Mouse (Mus musculus) embryonic facial prominence, embryonic 15.5 days (tissue): ENCODE measurements around the gene Aire. TPM values are rescaled to one million over a fixed set of nuclear protein-coding genes. Genes with fewer than 3 reads are reported as not detected.

Experiments used
- ATAC-seq: fragments of 200-750 bp; cut with Nextera tagmentation; 2 replicates; pipeline ENCODE4 v1.8.0; 2017; ENCODE audit warnings: low read depth, moderate TSS enrichment; ENCODE audit not compliant: insufficient number of reproducible peaks, low FRiP score, low TSS enrichment
- H3K27ac ChIP-seq: fragments of 300-500 bp; sonication (generic); replicated peaks from 2 replicates; pipeline ENCODE4 v1.5.1; 2015; ENCODE audit warnings: mild to moderate bottlenecking, inconsistent platforms
- H3K27me3 ChIP-seq: fragments of 300-500 bp; sonication (generic); 2 replicates; pipeline ENCODE4 v1.6.1; 2015; ENCODE audit warnings: inconsistent platforms
- H3K36me3 ChIP-seq: fragments of 300-500 bp; sonication (generic); 2 replicates; pipeline ENCODE4 v1.6.1; 2015; ENCODE audit warnings: mild to moderate bottlenecking, inconsistent platforms
- H3K4me1 ChIP-seq: fragments of 300-500 bp; sonication (generic); 2 replicates; pipeline ENCODE4 v1.6.1; 2015; ENCODE audit warnings: inconsistent platforms
- H3K4me2 ChIP-seq: fragments of 300-500 bp; sonication (generic); replicated peaks from 2 replicates; pipeline ENCODE4 v1.6.1; 2015; ENCODE audit warnings: mild to moderate bottlenecking, inconsistent platforms
- H3K4me3 ChIP-seq: fragments of 300-500 bp; sonication (generic); replicated peaks from 2 replicates; pipeline ENCODE4 v1.5.1; 2015; ENCODE audit warnings: mild to moderate bottlenecking, inconsistent platforms
- H3K9ac ChIP-seq: fragments of 300-500 bp; sonication (generic); 2 replicates; pipeline ENCODE4 v1.6.1; 2015; ENCODE audit warnings: inconsistent platforms
- H3K9me3 ChIP-seq: fragments of 300-500 bp; sonication (generic); replicated peaks from 2 replicates; pipeline ENCODE4 v1.6.1; 2016; ENCODE audit warnings: inconsistent platforms
- WGBS: fragments of 180-500 bp; shearing (Covaris S2); methylation state at CpG from one replicate; pipeline ENCODE4 v1.1.7; 2015; 5-methylcytosine and 5-hydroxymethylcytosine counted together
- polyA plus RNA-seq: library from polyadenylated mRNA; unstranded; fragments of >200 nt; fragmentation: Nextera tagmentation; extraction: Ambion mirVana; gene quantifications from 2 replicates; pipeline ENCODE4 v1.2.1, GENCODE M21; 2015

Aire gene
- 0.30 and 0.31 TPM in 2 replicates for polyA plus RNA-seq

DNA sequence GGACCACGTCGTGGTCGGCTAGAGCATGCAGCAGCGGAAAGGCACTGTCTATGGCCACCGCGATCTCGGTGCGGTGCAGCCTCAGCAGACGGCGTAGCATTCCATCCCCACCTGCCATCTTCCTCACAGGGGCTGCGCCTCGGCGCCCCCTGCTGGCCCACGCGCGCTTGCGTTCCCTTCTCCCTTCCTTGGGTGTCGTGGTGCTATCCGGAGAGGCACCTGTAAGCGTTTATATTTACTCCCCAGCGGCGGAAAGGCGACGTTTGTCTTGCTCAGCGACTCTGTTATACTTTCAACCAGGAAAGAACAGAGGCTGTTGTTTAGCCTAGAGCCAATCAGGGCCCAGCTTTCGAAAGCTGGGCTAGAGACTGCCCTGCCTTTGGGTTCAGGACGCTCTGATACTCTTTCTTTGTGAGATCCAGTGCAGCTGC is at the start of gene Aire:
Aire (minus strand) TSS at position 205 of the 431 bp plus-strand sequence.
- no peak within 1 kb of the TSS for H3K27ac ChIP-seq
- no peak for ATAC-seq
- peaks cover 15% of the 10 kb centered on the region for H3K4me1 ChIP-seq
- peak within 1 kb of the TSS; percentile 18 for H3K4me3 ChIP-seq
- WGBS = 4% methylated on average over 27 of the region's 27 CpGs
- no peak within 1 kb of the TSS; the same call in 1 of the 2 replicates for H3K9ac ChIP-seq
- no peaks in the 10 kb centered on the region for H3K27me3 ChIP-seq
- H3K36me3 ChIP-seq = no peaks in the 10 kb centered on the region
- peak within 1 kb of the TSS; percentile 47 for H3K4me2 ChIP-seq
- H3K9me3 ChIP-seq = no peaks in the 10 kb centered on the region

DNA sequence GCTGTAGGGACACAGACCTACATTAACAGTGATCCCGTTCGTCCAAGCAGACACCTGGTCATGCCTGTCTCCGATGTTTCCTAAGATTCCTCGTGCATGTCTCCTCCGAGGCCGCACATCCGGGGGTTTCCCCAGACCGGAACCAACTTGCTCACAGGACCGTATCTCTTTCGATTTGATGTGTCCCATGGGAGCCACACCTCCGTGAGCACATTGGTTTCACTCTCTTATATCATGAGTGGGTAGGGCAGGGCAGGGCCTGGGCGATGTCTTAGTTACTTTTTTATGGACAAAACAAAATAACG is 49.3 kb upstream of the Aire start:
- H3K9me3 ChIP-seq = no peaks in the 10 kb centered on the region
- no peaks in the 10 kb centered on the region for H3K36me3 ChIP-seq
- no peaks in the 10 kb centered on the region for H3K4me1 ChIP-seq
- H3K9ac ChIP-seq = no peak overlapping the region
- 90% methylated on average over 13 of the region's 13 CpGs for WGBS
- no peak overlapping the region for H3K4me2 ChIP-seq
- no peak for ATAC-seq
- no peaks in the 10 kb centered on the region for H3K27me3 ChIP-seq
- no peak overlapping the region for H3K4me3 ChIP-seq
- no peak overlapping the region for H3K27ac ChIP-seq

DNA sequence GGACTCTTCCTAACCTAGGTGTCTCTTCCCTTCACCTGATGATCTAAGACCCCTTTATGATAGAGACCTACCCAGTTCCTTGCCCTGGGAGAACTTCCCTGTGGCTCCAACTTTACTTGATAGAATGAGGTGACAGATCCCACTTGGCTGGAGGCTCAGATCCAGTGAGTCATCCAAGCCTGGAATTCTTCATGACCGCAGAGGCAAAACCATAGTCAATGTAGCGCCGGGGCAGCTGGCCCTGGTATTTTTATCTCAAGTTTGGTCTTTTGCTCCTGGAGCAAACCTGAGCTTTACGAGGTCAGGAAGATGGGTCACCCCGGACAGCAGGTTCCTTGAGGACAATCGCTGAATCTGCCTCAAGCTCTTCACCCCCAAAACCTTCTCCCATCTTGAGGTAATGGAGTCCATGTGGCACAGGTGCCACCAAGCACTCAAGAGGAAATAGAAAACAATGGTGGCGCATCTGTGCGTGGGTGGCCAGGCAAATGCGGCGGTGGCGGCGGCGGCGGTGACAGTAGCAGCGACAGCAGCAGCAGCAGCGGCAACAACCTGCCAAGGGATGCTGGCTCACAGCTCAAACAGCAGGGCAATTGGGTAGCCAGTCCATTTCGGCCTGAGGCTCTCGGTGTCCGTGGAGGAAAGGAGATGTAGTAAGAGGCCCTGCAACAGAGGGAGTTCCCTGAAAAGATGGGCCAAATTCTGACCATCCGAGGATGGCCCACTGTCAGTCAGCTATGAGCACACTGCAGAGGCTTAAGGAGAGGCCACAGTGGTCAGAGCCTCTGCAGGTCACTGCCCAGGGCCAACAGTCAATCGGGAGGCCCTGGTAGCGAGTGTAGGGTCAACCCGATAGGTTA is 48.7 kb upstream of the Aire start:
- no peak for ATAC-seq
- Histone ChIP-seq H3K4me2 (no peak overlapping the region), H3K9me3 (no peaks in the 10 kb centered on the region), H3K27me3 (no peaks in the 10 kb centered on the region), H3K4me1 (no peaks in the 10 kb centered on the region), H3K4me3 (no peak overlapping the region), H3K36me3 (no peaks in the 10 kb centered on the region), H3K9ac (no peak overlapping the region), H3K27ac (no peak overlapping the region)
- WGBS = 84% methylated on average over 23 of the region's 23 CpGs

DNA sequence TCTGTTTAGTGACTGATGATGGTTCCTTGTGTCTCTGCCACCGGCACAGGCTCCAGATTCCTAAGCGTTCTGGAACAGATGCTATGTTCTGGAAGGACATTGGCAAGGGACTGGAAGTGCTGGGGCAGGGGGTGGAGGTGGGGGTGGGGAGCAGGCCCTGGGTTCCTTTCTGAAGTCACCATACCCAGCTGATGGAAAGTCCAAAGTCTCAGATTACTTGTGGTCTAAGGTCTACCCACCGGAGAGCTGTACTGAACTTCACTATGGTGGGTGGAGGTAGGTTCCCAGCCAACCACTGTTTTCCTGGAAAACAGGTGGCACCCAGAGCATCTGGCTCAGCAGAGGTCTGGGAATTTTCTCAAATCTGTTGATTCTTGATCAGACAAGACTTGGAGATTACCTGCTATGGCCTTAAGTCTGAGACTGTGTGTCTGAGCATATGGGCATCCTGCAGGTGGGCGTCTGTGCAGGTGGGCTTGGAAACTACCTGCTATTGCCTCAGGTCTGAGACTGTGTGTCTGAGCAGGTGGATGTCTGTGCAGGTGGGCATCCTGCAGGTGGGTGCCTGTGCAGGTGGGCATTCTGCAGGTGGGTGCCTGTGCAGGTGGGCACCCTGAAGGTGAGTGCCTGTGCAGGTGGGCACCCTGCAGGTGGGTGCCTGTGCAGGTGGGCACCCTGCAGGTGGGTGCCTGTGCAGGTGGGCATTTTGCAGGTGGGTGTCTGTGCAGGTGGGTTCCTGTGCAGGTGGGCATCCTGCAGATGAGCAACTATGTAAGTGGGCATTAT is 47.5 kb upstream of the Aire start:
- Histone ChIP-seq H3K9ac (no peak overlapping the region), H3K4me1 (no peaks in the 10 kb centered on the region), H3K4me2 (no peak overlapping the region), H3K27me3 (no peaks in the 10 kb centered on the region), H3K4me3 (no peak overlapping the region), H3K36me3 (no peaks in the 10 kb centered on the region), H3K9me3 (no peaks in the 10 kb centered on the region), H3K27ac (no peak overlapping the region)
- WGBS = 78% methylated on average over 4 of the region's 4 CpGs
- no peak for ATAC-seq

DNA sequence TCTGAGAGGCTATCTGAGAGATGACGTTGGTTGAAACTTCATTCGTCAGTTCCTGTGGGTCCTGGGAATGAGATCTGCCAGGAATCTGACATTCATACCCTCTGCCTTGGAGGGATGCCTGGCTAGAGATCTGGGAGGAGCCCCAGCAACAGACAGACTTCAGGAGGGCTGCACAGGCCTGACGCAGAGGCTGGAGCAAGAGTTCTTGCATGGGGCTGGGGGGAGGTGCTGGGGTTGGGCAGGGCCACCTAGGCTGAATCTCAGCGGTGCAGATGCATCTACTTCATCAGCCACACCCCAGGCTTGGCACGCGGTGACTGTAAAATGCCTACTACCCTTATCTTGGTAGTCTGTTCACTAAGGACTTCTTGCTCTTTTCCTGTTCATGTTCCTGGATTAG is 46.8 kb upstream of the Aire start:
- H3K9me3 ChIP-seq = no peaks in the 10 kb centered on the region
- WGBS = 36% methylated on average over 6 of the region's 6 CpGs
- ATAC-seq = 0 out of 2 replicates have a peak, but pooled peaks have one; percentile 31

DNA sequence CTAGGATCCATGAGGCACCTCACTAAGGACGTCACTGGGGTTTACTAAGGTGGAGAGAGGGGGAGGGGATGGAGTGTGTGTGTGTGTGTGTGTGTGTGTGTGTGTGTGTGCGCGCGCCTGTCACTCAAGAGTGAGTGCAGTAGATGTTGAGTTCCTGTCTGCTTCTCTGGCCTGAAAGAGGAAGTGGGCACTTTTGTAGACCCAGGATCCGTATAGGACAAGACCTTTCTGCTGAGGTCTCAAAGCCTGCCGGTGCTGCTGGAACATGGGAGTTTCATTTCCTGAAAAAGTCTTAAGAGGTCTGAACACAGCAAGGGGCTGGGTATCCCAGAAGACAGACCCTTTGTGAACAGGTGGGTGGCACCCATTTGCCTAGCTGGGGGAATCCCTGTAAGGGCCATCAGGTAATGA is 43.7 kb upstream of the Aire start:
- ATAC-seq = no peak
- WGBS = 81% methylated on average over 6 of the region's 6 CpGs
- H3K4me2 ChIP-seq = no peak overlapping the region

More for the DNA sequence above, 46.8 kb upstream of the Aire start:
- Histone ChIP-seq H3K27ac (no peak overlapping the region), H3K4me1 (no peaks in the 10 kb centered on the region), H3K4me2 (no peak overlapping the region), H3K4me3 (no peak overlapping the region), H3K36me3 (no peaks in the 10 kb centered on the region), H3K27me3 (no peaks in the 10 kb centered on the region), H3K9ac (no peak overlapping the region)

DNA sequence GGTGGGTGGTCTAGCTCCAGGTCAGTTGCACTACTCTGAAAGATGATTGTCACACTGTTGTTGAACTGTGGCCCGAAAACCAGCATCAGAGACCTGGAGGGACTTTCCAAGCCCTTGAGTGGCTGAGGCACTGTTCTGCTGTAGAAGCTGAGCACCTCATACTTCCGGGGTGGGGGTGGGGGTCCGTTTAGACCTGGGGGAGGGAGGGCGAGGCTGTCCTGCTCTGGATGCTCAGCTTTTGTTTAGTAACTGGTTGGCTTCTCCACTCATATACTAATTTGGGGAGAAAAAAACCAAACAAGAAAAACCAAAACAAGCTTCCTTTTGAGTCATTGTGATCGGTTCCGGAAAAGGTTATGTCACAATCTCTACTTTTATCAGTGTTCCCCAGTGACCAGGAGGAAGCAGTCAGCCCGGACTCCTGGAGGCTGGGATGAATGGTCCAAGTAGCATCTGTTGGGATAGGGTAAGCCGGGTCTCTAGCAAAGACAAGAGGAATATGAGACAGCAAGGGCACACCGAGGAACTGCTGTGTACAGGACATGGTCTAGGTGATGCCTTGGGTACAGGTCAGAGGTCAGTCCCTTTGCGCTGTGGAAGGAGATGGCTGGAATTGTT is 43.1 kb upstream of the Aire start:
- Histone ChIP-seq H3K4me2 (no peak overlapping the region), H3K36me3 (no peaks in the 10 kb centered on the region), H3K27ac (no peak overlapping the region), H3K4me3 (no peak overlapping the region), H3K9me3 (no peaks in the 10 kb centered on the region), H3K4me1 (no peaks in the 10 kb centered on the region), H3K9ac (no peak overlapping the region), H3K27me3 (no peaks in the 10 kb centered on the region)
- no peak for ATAC-seq
- WGBS = 77% methylated on average over 10 of the region's 10 CpGs

More for the DNA sequence above, 43.7 kb upstream of the Aire start:
- H3K9ac ChIP-seq = no peak overlapping the region
- no peak overlapping the region for H3K4me3 ChIP-seq
- H3K36me3 ChIP-seq = no peaks in the 10 kb centered on the region
- no peak overlapping the region for H3K27ac ChIP-seq
- H3K4me1 ChIP-seq = no peaks in the 10 kb centered on the region
- H3K27me3 ChIP-seq = no peaks in the 10 kb centered on the region
- H3K9me3 ChIP-seq = no peaks in the 10 kb centered on the region

DNA sequence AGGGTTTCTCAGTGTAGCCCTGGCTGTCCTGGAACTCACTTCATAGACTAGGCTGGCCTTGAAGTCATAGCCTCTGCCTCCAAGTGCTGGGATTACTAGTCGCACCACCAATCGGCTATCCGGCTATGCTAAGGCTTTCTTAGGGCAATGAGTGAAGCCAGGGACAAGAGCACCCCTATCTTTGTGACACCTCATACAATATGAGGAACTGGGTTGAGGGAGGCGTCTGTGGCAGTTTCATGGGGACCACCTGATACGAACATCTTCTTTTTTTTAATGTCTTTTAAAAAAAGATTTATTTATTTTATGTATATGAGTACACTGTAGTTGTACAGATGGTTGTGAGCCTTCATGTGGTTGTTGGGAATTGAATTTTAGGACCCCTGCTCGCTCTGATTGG is 42.3 kb upstream of the Aire start:
- ATAC-seq = no peak
- Histone ChIP-seq H3K9ac (no peak overlapping the region), H3K4me1 (no peaks in the 10 kb centered on the region), H3K27me3 (no peaks in the 10 kb centered on the region), H3K36me3 (no peaks in the 10 kb centered on the region), H3K4me2 (no peak overlapping the region), H3K9me3 (no peaks in the 10 kb centered on the region), H3K4me3 (no peak overlapping the region), H3K27ac (no peak overlapping the region)
- 91% methylated on average over 6 of the region's 6 CpGs for WGBS

DNA sequence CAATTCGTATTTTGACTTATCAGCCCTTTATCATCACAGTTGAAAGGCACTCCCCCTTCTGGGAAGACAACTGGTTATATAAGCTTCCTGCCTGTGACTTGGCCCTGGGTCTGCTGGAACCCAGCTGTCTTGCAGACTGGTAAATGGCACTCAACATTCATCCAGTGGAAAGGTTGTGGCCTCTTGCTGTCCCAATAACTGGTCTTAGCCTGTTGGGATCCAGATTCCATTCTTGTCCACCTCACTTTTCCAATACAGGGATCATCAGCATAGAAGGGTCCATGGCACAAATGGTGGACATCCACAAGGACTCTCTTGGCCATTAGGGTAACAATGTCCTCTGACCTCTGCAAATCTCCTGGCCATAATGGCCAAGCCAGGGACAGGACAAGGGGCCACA is 40.7 kb upstream of the Aire start:
- H3K4me2 ChIP-seq = no peak overlapping the region
- no peaks in the 10 kb centered on the region for H3K9me3 ChIP-seq
- H3K36me3 ChIP-seq = no peaks in the 10 kb centered on the region
- WGBS = 55% methylated on average over 1 of the region's 1 CpGs
- no peak for ATAC-seq
- H3K4me1 ChIP-seq = 0 out of 2 replicates have a peak, but pooled peaks cover 6% of the 10 kb centered on the region
- no peak overlapping the region for H3K27ac ChIP-seq
- H3K4me3 ChIP-seq = no peak overlapping the region
- H3K27me3 ChIP-seq = no peaks in the 10 kb centered on the region
- H3K9ac ChIP-seq = no peak overlapping the region

DNA sequence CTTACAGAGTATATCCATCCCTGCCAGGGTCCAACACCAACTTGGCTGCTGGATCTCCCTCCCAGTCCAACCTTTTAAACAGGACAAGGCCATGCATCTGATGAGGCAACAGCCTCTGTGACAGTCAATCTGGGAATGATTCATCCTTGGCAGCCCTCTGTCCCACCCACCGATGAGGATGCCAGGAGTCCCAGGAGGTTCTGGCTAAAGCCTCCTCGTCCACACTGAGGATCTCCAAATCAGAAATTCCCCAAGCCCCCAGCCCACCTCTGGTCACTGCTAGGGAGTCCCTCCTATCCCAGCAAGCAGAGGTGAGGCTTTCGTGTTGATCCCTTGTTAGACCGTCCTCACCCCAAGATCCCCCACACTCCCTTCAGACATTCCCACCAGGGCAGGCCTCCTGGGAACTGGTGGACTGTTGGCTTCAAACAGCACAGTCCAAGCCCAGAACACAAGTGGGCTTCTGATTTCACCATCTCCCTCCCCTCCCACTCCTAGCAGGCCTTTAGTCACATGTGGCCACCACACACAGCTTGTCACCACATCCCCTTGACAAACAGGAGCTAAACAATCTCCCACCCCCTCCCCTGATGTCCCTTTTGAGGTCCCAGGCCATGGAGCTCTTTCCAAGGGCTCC is 36.7 kb upstream of the Aire start:
- Histone ChIP-seq H3K4me2 (no peak overlapping the region), H3K9me3 (no peaks in the 10 kb centered on the region), H3K9ac (no peak overlapping the region), H3K4me3 (no peak overlapping the region), H3K36me3 (no peaks in the 10 kb centered on the region), H3K27me3 (no peaks in the 10 kb centered on the region), H3K4me1 (0 out of 2 replicates have a peak, but pooled peaks cover 6% of the 10 kb centered on the region), H3K27ac (no peak overlapping the region)
- 73% methylated on average over 4 of the region's 4 CpGs for WGBS
- ATAC-seq = no peak

DNA sequence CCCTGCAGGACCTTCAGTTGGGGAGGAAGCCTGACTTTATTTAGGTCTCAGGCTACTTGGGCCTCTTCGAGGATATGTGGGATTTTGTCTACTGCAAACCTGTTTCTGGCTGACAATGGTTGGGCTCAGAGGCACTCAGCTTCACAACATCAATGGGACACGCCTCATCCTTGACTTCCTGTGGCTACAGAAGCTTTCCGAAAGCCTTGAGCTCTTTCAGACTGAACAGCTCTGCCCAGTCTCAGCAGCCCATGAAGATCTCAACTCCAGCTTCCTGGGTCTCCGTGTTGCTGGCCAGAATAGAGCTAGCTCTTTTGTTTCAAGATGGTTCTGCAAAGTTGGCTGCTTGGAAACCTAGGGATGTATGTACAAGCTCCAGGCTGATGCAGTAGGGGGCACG is 34.9 kb upstream of the Aire start:
- Histone ChIP-seq H3K4me2 (no peak overlapping the region), H3K4me1 (0 out of 2 replicates have a peak, but pooled peaks cover 6% of the 10 kb centered on the region), H3K9ac (no peak overlapping the region), H3K27ac (no peak overlapping the region), H3K9me3 (no peaks in the 10 kb centered on the region), H3K4me3 (no peak overlapping the region), H3K36me3 (no peaks in the 10 kb centered on the region), H3K27me3 (no peaks in the 10 kb centered on the region)
- no peak for ATAC-seq
- 75% methylated on average over 5 of the region's 5 CpGs for WGBS
